Mouse (Mus musculus): ENCODE results near the gene Otop2. TPM values are rescaled to one million over a fixed set of nuclear protein-coding genes. Genes with fewer than 3 reads are reported as not detected.

The Otop2 gene
- polyA plus RNA-seq, 1 experiment from 2014 or later: not detected

GRCm38 (mm10) chr11:115274178-115274577 lies 32.8 kb upstream of the Otop2 start:
- Histone ChIP-seq H3K4me2 (ENCODE audit: low read depth, low read length) (no peak overlapping the region), H3K4me1 (ENCODE audit: insufficient read depth) (peaks cover 33% of the 10 kb centered on the region), H3K9ac (replicated peaks) (no peak overlapping the region), H3K9me3 (ENCODE audit: low read length) (no peaks in the 10 kb centered on the region), H3K4me3 (ENCODE audit: low read depth, low read length) (no peak overlapping the region), H3K27me3 (ENCODE audit: insufficient read depth, low read length) (no peaks in the 10 kb centered on the region), H3K36me3 (replicated peaks; ENCODE audit: insufficient read depth, low read length) (peaks cover 7% of the 10 kb centered on the region), H3K27ac (ENCODE audit: low read depth) (no peak overlapping the region)
- ATAC-seq (no peak), DNase-seq (no peak)
- 82% methylated on average over 7 of the region's 7 CpGs for WGBS (ENCODE audit: insufficient replicate concordance)
- no peak for TF ChIP-seq CTCF (IDR thresholded peaks at IDR 0.05; ENCODE audit: low read depth)
- no peak for TF ChIP-seq EP300 (IDR thresholded peaks at IDR 0.05; ENCODE audit: low read depth)

GRCm38 (mm10) chr11:115274771-115275170 lies 32.2 kb upstream of the Otop2 start:
- no peak for TF ChIP-seq EP300 (IDR thresholded peaks at IDR 0.05; ENCODE audit: low read depth)
- no peak for TF ChIP-seq CTCF (IDR thresholded peaks at IDR 0.05; ENCODE audit: low read depth)
- 0 out of 2 replicates have a peak, but pooled peaks cover 3% of the 10 kb centered on the region for H3K36me3 ChIP-seq (replicated peaks; ENCODE audit: insufficient read depth, low read length)
- no peak overlapping the region for H3K27ac ChIP-seq (ENCODE audit: low read depth)
- H3K4me1 ChIP-seq (ENCODE audit: insufficient read depth): peaks cover 33% of the 10 kb centered on the region
- no peak overlapping the region for H3K4me3 ChIP-seq (ENCODE audit: low read depth, low read length)
- H3K27me3 ChIP-seq (ENCODE audit: insufficient read depth, low read length): no peaks in the 10 kb centered on the region
- DNase-seq (no peak), ATAC-seq (no peak)
- no peak overlapping the region for H3K4me2 ChIP-seq (ENCODE audit: low read depth, low read length)
- H3K9me3 ChIP-seq (ENCODE audit: low read length): no peaks in the 10 kb centered on the region
- 70% methylated on average over 6 of the region's 6 CpGs for WGBS (ENCODE audit: insufficient replicate concordance)
- H3K9ac ChIP-seq (replicated peaks): no peak overlapping the region

- no peak overlapping the region for H3K4me3 ChIP-seq (ENCODE audit: low read depth, low read length)
- ATAC-seq (no peak), DNase-seq (no peak)
- H3K9ac ChIP-seq (replicated peaks): 0 out of 2 replicates have a peak overlapping the region, but pooled peaks have one; percentile 17
- TF ChIP-seq EP300 (IDR thresholded peaks at IDR 0.05; ENCODE audit: low read depth) (no peak), CTCF (IDR thresholded peaks at IDR 0.05; ENCODE audit: low read depth) (no peak)
- peaks cover 33% of the 10 kb centered on the region for H3K4me1 ChIP-seq (ENCODE audit: insufficient read depth)
- no peak overlapping the region; the same call in 1 of the 2 replicates for H3K4me2 ChIP-seq (ENCODE audit: low read depth, low read length)
- H3K9me3 ChIP-seq (ENCODE audit: low read length): no peaks in the 10 kb centered on the region
- no peaks in the 10 kb centered on the region for H3K27me3 ChIP-seq (ENCODE audit: insufficient read depth, low read length)
- WGBS (ENCODE audit: insufficient replicate concordance): 43% methylated on average over 6 of the region's 6 CpGs
- H3K36me3 ChIP-seq (replicated peaks; ENCODE audit: insufficient read depth, low read length): 0 out of 2 replicates have a peak, but pooled peaks cover 3% of the 10 kb centered on the region
- no peak overlapping the region for H3K27ac ChIP-seq (ENCODE audit: low read depth)
These were observed 31.5 kb upstream of the Otop2 start for GRCm38 (mm10) chr11:115275509-115275908.

GRCm38 (mm10) chr11:115275954-115276353 lies 31.0 kb upstream of the Otop2 start:
- Histone ChIP-seq H3K9me3 (ENCODE audit: low read length) (no peaks in the 10 kb centered on the region), H3K36me3 (replicated peaks; ENCODE audit: insufficient read depth, low read length) (0 out of 2 replicates have a peak, but pooled peaks cover 3% of the 10 kb centered on the region), H3K27me3 (ENCODE audit: insufficient read depth, low read length) (no peaks in the 10 kb centered on the region), H3K4me1 (ENCODE audit: insufficient read depth) (peaks cover 33% of the 10 kb centered on the region), H3K27ac (ENCODE audit: low read depth) (no peak overlapping the region), H3K4me3 (ENCODE audit: low read depth, low read length) (peak overlapping the region; percentile 61), H3K4me2 (ENCODE audit: low read depth, low read length) (peak overlapping the region; percentile 92), H3K9ac (replicated peaks) (peak overlapping the region; percentile 17; the same call in 1 of the 2 replicates)
- DNase-seq (no peak), ATAC-seq (no peak)
- TF ChIP-seq EP300 (IDR thresholded peaks at IDR 0.05; ENCODE audit: low read depth) (no peak), CTCF (IDR thresholded peaks at IDR 0.05; ENCODE audit: low read depth) (no peak)
- WGBS (ENCODE audit: insufficient replicate concordance): 43% methylated on average over 3 of the region's 3 CpGs

GRCm38 (mm10) chr11:115276780-115277603 lies 30.0 kb upstream of the Otop2 start, which contains the start of gene Fdxr:
TSS of gene Fdxr (minus strand) at chr11:115277050.
- peak within 1 kb of the TSS; percentile 92 for H3K4me2 ChIP-seq (ENCODE audit: low read depth, low read length)
- H3K9ac ChIP-seq (replicated peaks): peak within 1 kb of the TSS; percentile 69
- under 1% methylated on average over 41 of the region's 42 CpGs for WGBS (ENCODE audit: insufficient replicate concordance)
- H3K4me1 ChIP-seq (ENCODE audit: insufficient read depth): peaks cover 33% of the 10 kb centered on the region
- DNase-seq (peak; percentile 99), ATAC-seq (peak; percentile 90)
- peak within 1 kb of the TSS; percentile 61 for H3K4me3 ChIP-seq (ENCODE audit: low read depth, low read length)
- H3K36me3 ChIP-seq (replicated peaks; ENCODE audit: insufficient read depth, low read length): no peaks in the 10 kb centered on the region
- H3K9me3 ChIP-seq (ENCODE audit: low read length): no peaks in the 10 kb centered on the region
- peak; percentile 86 for TF ChIP-seq EP300 (IDR thresholded peaks at IDR 0.05; ENCODE audit: low read depth)
- peak; percentile 24; the same call in 1 of the 2 replicates for TF ChIP-seq CTCF (IDR thresholded peaks at IDR 0.05; ENCODE audit: low read depth)
- H3K27ac ChIP-seq (ENCODE audit: low read depth): peak within 1 kb of the TSS; percentile 93
- no peaks in the 10 kb centered on the region for H3K27me3 ChIP-seq (ENCODE audit: insufficient read depth, low read length)

- Histone ChIP-seq H3K4me1 (ENCODE audit: insufficient read depth) (peaks cover 33% of the 10 kb centered on the region), H3K27ac (ENCODE audit: low read depth) (peak overlapping the region; percentile 93), H3K9ac (replicated peaks) (peak overlapping the region; percentile 68), H3K4me3 (ENCODE audit: low read depth, low read length) (peak overlapping the region; percentile 61), H3K4me2 (ENCODE audit: low read depth, low read length) (peak overlapping the region; percentile 92), H3K36me3 (replicated peaks; ENCODE audit: insufficient read depth, low read length) (no peaks in the 10 kb centered on the region), H3K9me3 (ENCODE audit: low read length) (no peaks in the 10 kb centered on the region), H3K27me3 (ENCODE audit: insufficient read depth, low read length) (no peaks in the 10 kb centered on the region)
- ATAC-seq (no peak; the same call in 1 of the 2 replicates), DNase-seq (no peak)
- TF ChIP-seq CTCF (IDR thresholded peaks at IDR 0.05; ENCODE audit: low read depth) (no peak), EP300 (IDR thresholded peaks at IDR 0.05; ENCODE audit: low read depth) (no peak)
- whole genome bisulfite sequencing (ENCODE audit: insufficient replicate concordance): 12% methylated on average over 7 of the region's 7 CpGs
These were observed 29.4 kb upstream of the Otop2 start for GRCm38 (mm10) chr11:115277604-115277975.
